Mouse (Mus musculus): ENCODE measurements around the gene Zfp207.
A peak's percentile ranks its signal among the peaks of the same experiment; 100 is the strongest.
"Not testable (repeated sequence)": the region's sequence is repeated elsewhere in the genome, so short reads cannot be mapped to it uniquely, and the experiment has no call there.

The Zfp207 gene

GRCm38 (mm10) chr11:80417085-80417484 lies 34.0 kb downstream of the Zfp207 start:
- no peak for DNase-seq

DNA sequence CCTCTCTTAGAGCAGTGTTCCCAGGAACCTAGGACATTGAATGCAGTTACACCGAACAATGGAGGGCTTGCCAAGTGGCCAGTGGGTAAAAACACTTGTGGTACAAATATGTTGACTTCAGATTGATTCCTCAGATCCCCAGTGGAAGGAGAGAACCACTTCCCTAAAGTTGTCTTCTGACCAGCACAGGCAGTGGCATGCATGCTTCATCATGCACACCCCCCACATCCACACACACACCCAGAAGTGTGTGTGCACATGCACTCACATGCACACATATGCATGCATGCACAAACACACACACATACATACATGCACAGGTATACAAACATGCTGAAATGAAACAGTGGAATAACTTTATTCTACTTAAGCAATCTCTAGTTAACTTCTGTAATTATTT lies 36.7 kb downstream of the Zfp207 start:
- DNase-seq, result no peak

DNA sequence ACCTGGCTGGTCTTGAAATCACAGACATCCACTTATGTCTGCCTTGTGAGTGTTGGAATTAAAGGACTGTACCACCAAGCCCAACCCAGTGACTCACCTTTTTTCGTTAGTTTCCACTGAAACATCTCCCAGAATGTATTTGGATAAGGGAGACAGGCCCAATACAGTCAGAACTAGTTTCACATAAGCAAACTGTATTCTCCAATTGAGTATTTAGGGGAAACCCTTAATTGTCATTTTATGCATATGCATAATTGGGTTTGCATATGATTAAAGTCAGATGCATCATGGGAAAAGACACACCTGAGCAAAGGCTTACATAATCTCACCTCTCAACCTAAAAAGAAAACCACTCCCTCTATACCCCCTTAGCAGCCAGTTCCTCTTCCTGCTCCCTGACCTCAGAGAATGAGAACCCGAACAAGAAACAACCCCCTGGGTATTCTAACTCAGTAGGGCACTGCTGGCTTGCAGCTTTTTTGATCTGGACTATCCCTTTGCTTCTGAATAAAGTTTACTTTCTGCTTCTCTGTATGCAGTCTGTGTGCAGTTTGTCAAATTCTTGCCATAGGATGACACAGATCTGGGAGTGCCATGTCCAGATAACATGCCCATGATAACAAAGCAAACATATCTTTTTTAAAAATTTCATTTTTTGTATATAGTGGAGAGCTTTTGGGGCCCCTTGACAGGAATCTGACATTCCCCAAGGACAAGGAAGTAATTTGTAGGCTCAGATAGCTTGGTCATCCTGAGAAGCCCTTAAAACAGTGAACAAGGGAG lies 37.3 kb downstream of the Zfp207 start:
- no peak for DNase-seq

- DNase-seq, result no peak
These were observed 38.5 kb downstream of the Zfp207 start for GRCm38 (mm10) chr11:80421421-80422047.

DNA sequence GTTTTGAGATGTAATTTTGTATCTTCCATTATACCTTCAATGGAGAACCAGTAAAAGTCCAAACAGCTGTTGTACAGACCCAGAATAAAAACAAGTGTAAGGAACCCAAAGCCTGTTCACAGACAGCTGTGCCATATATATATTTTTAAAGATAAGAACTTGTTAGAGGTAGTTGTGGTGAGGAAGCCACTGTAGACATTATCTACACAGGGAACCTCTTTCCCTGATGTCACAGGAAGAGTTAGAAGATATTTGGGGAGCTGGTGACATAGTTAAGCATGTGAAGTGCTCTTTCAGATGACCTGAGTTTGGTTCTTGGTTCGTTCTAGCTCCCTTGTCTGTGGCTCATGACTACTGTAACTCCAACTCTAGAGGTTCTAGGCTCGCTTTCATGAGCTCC lies 41.6 kb downstream of the Zfp207 start:
- no peak for DNase-seq

GRCm38 (mm10) chr11:80425247-80425778 lies 42.2 kb downstream of the Zfp207 start:
- no peak for DNase-seq

DNA sequence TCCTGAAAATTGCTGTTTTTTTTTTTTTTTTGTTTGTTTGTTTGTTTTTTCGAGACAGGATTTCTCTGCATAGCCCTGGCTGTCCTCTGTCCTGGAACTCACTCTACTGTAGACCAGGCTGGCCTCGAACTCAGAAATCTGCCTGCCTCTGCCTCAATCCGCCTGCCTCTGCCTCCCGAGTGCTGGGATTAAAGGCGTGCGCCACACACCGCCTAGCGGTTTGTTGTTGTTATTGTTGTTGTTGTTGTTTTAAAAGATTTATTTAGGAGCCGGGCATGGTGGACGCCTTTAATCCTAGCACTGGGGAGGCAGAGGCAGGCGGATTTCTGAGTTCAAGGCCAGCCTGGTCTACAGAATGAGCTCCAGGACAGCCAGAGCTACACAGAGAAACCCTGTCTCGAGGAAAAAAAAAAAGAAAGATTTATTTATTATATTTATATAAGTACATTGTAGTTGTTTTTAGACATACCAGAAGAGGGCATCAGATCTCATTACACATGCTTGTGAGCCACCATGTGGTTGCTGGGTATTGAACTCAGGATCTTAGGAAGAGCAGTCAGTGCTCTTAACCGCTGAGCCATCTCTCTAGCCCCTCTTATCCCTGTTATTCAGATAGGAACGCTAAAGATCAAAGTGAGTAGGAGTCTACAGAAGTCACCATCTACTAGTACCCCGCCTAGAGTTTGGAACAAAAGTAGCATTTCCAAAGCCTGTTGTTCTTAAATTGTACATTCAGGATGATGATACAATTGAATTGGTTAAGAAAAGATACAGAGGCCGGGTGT lies 43.1 kb downstream of the Zfp207 start:
- not testable (repeated sequence) for DNase-seq

DNA sequence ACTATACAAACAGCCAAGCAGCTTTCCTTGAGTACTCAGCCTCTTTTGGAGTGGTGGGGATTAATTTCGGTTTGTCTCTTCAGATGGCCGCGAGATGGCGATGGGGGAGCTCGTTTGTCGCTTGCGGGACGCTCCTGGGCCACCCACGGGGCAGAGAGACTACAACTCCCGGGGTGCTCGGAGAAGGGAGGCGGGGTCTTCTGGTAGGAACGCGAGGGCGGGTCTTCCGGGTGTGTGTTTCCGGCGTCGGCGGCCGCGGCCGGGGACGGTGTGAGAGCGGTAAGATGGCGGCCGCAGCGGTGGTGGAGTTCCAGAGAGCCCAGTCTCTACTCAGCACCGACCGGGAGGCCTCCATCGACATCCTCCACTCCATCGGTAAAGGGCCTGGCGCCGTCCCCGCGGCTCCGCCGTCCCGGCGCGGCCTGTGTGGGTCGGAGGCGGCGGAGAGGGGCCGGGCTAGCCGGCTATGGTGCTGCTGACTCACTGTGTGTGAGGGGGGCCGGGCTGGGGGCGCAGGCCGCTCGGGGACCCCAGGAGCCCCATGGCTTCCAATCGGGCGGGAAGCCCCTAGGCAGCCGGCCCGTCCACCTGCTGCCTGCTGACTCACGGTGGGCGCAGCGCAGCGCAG lies 45.4 kb downstream of the Zfp207 start, which contains the start of gene Psmd11:
Gene Psmd11 (plus strand): TSS at position 235 of the 628 bp plus-strand sequence.
- DNase-seq, result peak; percentile 96 to 97

GRCm38 (mm10) chr11:80429009-80429475 lies 46.0 kb downstream of the Zfp207 start:
- peak; percentile 48 to 62 for DNase-seq

- DNase-seq, result no peak
These were observed 46.6 kb downstream of the Zfp207 start for GRCm38 (mm10) chr11:80429500-80430166.

DNA sequence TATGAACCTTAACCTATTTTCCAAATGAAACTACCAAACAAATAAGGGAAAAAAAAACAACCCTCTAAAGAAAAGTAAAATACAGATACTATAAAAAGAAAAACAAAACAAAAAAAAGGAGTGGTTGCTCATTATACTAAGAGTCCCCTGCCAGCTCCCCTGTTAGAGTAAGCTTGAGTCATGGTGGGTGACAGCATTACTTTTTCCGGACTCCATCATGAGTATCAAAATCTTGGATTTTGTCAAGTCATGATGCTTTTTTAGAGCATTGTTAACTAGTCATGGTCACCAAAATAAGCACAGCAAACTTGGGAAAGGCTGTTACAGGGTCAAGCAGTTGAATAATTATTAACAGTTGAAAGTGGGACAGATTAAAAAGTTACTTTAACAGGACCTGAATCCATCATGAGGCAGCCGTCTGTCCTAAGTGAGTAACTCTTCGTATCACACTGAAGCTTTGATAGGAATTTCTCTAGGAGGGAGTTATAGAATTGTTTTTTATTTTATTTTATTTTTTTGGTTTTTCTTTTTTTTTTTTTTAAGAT lies 47.4 kb downstream of the Zfp207 start:
- DNase-seq, result no peak

- no peak for DNase-seq
These were observed 63.8 kb downstream of the Zfp207 start for GRCm38 (mm10) chr11:80446916-80447315.

DNA sequence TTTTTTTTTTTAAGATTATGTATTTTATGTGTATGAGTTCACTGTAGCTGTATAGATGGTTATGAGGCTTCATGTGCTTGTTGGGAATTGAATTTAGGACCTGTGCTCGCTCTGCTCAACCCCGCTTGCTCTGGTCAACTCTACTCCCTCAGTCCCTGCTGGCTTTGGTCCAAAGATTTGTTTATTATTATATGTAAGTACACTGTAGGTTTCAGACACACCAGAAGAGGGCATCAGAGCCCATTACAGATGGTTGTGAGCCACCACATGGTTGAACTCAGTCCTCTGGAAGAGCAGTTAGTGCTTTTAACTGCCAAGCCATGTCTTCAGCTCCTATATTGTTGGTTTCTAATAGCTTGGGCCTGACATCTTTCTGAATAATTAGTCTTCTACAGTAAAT lies 66.8 kb downstream of the Zfp207 start:
- DNase-seq, result no peak

DNA sequence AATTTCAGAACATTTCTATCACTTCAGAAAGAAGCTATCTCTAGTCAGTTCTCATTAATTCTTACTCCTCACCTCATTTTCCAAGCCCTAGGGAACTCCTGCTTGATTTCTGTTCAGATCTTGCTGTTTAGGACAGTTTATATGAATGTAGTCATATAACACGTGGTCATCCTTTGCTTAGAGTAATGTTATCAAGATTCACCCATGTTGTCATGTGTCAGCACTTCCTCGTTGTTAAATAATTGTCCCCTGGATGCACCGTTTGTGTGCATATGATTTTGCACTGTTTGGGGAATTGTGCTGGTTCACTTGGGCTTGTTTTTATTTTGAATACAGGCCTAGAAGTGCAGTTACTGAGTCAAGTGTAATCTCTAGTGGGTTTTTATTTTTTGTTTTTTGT lies 69.2 kb downstream of the Zfp207 start:
- no peak for DNase-seq

DNA sequence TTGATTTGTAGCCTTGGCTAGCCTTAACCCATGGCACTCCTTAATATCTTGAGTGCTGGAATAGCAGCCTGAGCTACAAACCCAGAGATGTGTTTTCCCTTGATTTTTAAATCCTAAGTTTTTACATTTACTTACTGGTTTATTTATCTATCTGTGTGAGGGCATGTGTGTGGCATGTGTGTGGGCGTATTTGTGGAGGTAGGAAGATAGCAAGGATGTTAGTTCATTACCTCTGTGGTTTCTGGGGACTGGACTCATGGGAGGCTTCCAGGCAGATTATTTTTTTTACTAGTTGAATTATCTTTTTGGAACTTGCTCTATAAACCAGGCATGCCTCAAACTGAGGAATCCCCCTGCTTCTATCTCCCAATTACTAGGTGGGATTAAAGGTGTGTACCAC lies 70.1 kb downstream of the Zfp207 start:
- DNase-seq, result no peak

All from lung, postnatal 4 days (tissue).